Mouse (Mus musculus) myocyte (in vitro differentiated cells): ENCODE measurements around the gene Nek8.

Source experiments
- E2F4 ChIP-seq: IDR thresholded peaks from one replicate; pipeline ENCODE4 v1.6.1; 2011; ENCODE audit warnings: mild to moderate bottlenecking, control low read depth, moderate library complexity; ENCODE audit not compliant: insufficient read depth
- POLR2A ChIP-seq: IDR thresholded peaks from one replicate; pipeline ENCODE4 v1.6.1; 2011; ENCODE audit warnings: low read depth, mild to moderate bottlenecking, control low read depth, moderate library complexity; ENCODE audit not compliant: insufficient read length
- TCF3 ChIP-seq: IDR thresholded peaks from one replicate; pipeline ENCODE4 v1.6.1; 2011; ENCODE audit warnings: low read depth, control low read depth; ENCODE audit not compliant: insufficient read length

DNA sequence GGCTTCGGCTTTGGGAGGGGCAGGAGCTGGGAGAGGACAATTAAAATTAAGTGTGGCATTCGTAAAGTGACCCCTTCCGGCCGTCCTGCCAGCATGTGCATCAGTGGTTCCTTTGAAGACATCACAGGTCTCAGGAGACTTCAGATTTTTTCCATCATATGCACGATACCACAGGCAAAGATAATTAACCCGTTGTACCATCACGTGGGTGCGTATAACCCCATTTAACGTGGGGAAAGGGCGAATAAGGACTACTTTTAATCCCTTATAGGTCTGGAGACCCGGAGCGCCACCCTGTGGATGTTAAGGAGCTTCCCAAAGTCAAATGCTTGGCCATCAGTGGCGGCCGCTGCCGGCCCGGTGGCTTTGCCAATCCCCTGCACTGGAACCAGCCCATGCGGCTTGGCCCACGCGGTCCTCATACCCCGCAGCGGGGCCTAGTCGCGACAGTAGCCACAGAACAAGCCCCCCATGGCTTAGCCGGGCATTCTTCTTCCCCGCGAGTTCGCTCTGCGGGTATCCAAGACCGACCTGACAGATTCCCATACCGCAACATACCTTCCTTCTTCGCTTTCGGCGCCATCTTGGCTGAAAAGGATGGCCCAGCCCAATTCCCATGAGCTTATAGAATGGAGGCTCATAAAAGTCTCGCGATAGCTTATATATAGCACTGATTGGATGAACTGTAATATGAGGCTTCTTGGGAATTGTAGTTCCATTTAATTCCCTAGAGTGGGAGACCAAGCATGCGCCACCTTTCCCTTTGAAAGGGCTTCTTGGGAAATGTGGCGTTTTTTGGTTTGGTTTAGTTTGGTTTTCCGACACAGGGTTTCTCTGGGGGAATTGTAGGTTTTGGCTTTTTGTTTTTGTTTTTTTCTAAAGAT lies 6.7 kb upstream of the Nek8 start, which contains the start of gene Rpl23a:
- TF ChIP-seq TCF3 (no peak), E2F4 (no peak), POLR2A (peak; percentile 73)
